Mouse (Mus musculus): Measurements from ENCODE around the gene Dcaf6. TPM values are rescaled to one million over a fixed set of nuclear protein-coding genes. Genes with fewer than 3 reads are reported as not detected.

Dcaf6 gene
- polyA plus RNA-seq, 1 experiment from 2014 or later, result 12.2 TPM

GRCm38 (mm10) chr1:165289831-165290230 is 170.4 kb downstream of the Dcaf6 start:
- Histone ChIP-seq H3K4me2 (no peak overlapping the region), H3K9ac (replicated peaks) (no peak overlapping the region), H3K36me3 (peaks cover 36% of the 10 kb centered on the region), H3K4me1 (replicated peaks) (peaks cover 4% of the 10 kb centered on the region; the same call in 1 of the 2 replicates), H3K27me3 (no peaks in the 10 kb centered on the region), H3K27ac (no peak overlapping the region), H3K9me3 (no peaks in the 10 kb centered on the region), H3K4me3 (replicated peaks) (no peak overlapping the region)
- WGBS, result 91% methylated on average over 4 of the region's 4 CpGs
- ATAC-seq (ENCODE audit: insufficient number of reproducible peaks, insufficient read depth, low FRiP score, low TSS enrichment, low read depth), result no peak

GRCm38 (mm10) chr1:165288165-165288564 is 172.1 kb downstream of the Dcaf6 start:
- ATAC-seq (ENCODE audit: insufficient number of reproducible peaks, insufficient read depth, low FRiP score, low TSS enrichment, low read depth), result no peak
- whole genome bisulfite sequencing, result 93% methylated on average over 9 of the region's 9 CpGs
- H3K9ac ChIP-seq (replicated peaks), result no peak overlapping the region

DNA sequence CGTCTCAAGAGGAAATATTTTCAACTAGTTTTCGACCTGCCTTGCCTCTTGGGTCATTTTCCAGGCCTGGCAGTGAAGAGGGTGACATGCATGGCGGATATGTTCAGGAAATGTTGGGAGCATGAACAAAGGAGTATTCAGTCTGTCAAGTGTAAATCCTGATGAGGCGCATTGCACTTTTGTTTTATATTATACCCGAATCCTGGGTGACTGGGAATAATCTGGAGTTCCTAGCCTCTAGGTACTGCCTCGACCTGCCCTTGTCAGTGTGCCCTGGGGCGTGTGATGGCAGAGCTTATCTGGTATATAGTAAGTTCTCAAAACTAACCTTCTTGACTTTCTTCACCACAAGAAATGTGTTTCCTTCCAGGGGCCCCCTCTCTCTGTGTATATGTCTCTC is 176.2 kb downstream of the Dcaf6 start:
- Histone ChIP-seq H3K4me1 (replicated peaks) (peaks cover 38% of the 10 kb centered on the region), H3K27me3 (no peaks in the 10 kb centered on the region), H3K9me3 (no peaks in the 10 kb centered on the region), H3K9ac (replicated peaks) (no peak overlapping the region), H3K27ac (no peak overlapping the region), H3K36me3 (0 out of 2 replicates have a peak, but pooled peaks cover 10% of the 10 kb centered on the region), H3K4me3 (replicated peaks) (no peak overlapping the region), H3K4me2 (peak overlapping the region; percentile 86; the same call in 1 of the 2 replicates)
- no peak for ATAC-seq (ENCODE audit: insufficient number of reproducible peaks, insufficient read depth, low FRiP score, low TSS enrichment, low read depth)
- WGBS, result 80% methylated on average over 7 of the region's 7 CpGs

More at GRCm38 (mm10) chr1:165288165-165288564, 172.1 kb downstream of the Dcaf6 start:
- H3K4me2 ChIP-seq, result no peak overlapping the region
- H3K27ac ChIP-seq, result no peak overlapping the region
- H3K27me3 ChIP-seq, result no peaks in the 10 kb centered on the region
- no peak overlapping the region for H3K4me3 ChIP-seq (replicated peaks)
- H3K4me1 ChIP-seq (replicated peaks), result peaks cover 18% of the 10 kb centered on the region
- peaks cover 24% of the 10 kb centered on the region for H3K36me3 ChIP-seq
- no peaks in the 10 kb centered on the region for H3K9me3 ChIP-seq

GRCm38 (mm10) chr1:165282967-165283345 is 177.3 kb downstream of the Dcaf6 start:
- Histone ChIP-seq H3K9ac (replicated peaks) (0 out of 2 replicates have a peak overlapping the region, but pooled peaks have one; percentile 87), H3K27me3 (no peaks in the 10 kb centered on the region), H3K9me3 (no peaks in the 10 kb centered on the region), H3K4me3 (replicated peaks) (peak overlapping the region; percentile 74), H3K4me1 (replicated peaks) (peaks cover 38% of the 10 kb centered on the region), H3K27ac (no peak overlapping the region), H3K4me2 (peak overlapping the region; percentile 86), H3K36me3 (0 out of 2 replicates have a peak, but pooled peaks cover 8% of the 10 kb centered on the region)
- WGBS, result 17% methylated on average over 7 of the region's 7 CpGs
- ATAC-seq (ENCODE audit: insufficient number of reproducible peaks, insufficient read depth, low FRiP score, low TSS enrichment, low read depth), result no peak

GRCm38 (mm10) chr1:165282222-165282966 is 177.9 kb downstream of the Dcaf6 start:
- Histone ChIP-seq H3K27ac (peak overlapping the region; percentile 95), H3K4me2 (peak overlapping the region; percentile 86), H3K27me3 (no peaks in the 10 kb centered on the region), H3K9me3 (no peaks in the 10 kb centered on the region), H3K9ac (replicated peaks) (peak overlapping the region; percentile 87), H3K4me1 (replicated peaks) (peaks cover 38% of the 10 kb centered on the region), H3K4me3 (replicated peaks) (peak overlapping the region; percentile 74), H3K36me3 (0 out of 2 replicates have a peak, but pooled peaks cover 2% of the 10 kb centered on the region)
- under 1% methylated on average over 35 of the region's 35 CpGs for WGBS
- peak; percentile 73 for ATAC-seq (ENCODE audit: insufficient number of reproducible peaks, insufficient read depth, low FRiP score, low TSS enrichment, low read depth)

DNA sequence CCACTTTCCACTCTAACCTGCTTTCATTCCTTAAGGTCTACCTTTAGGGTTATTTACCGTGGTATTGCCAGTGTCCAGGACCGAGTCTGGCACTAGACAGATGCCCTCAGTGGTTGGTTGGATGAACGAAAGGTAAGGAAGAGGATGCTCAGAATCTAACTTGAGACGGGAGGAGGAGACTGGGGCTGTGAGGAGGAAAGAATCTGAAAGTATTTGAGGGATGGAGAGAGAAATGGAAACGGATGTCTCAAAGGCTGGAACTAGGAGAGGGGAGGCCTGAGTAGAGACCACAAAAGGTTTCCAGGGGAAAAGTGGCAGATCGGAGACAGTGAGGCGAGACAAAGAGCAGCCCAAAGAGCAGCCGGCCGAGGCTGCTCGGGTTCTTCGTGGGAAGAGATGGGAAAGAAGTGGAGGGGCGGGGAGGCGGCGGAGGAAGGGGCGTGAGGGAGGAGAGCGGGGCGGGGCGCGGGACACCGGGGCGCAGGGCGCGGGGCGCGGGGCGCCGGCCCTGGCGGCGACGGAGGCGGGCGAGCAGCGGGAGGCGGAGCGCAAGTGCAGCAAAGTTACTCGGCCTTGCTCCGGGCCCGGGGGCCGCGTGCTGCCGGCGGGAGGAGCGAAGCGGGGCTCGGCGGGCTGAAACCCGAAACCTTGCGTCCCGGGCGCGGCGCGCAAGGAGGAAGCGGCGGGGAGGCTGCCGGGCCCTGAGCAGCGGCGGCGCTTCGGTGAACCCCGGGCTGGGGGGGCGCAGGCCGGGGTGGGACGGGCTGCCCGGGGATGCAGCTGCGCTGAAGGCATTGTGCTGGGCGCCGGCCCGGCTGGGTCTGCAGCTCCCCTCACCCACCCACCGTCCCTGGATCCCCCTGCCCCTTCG is 178.7 kb downstream of the Dcaf6 start:
- peak; percentile 89 for ATAC-seq (ENCODE audit: insufficient number of reproducible peaks, insufficient read depth, low FRiP score, low TSS enrichment, low read depth)
- WGBS, result under 1% methylated on average over 46 of the region's 71 CpGs

GRCm38 (mm10) chr1:165280741-165281140 is 179.5 kb downstream of the Dcaf6 start:
- no peak for ATAC-seq (ENCODE audit: insufficient number of reproducible peaks, insufficient read depth, low FRiP score, low TSS enrichment, low read depth)
- H3K27me3 ChIP-seq, result no peaks in the 10 kb centered on the region
- H3K9ac ChIP-seq (replicated peaks), result peak overlapping the region; percentile 87
- WGBS, result 39% methylated on average over 10 of the region's 10 CpGs
- peak overlapping the region; percentile 74 for H3K4me3 ChIP-seq (replicated peaks)
- H3K36me3 ChIP-seq, result no peaks in the 10 kb centered on the region
- peak overlapping the region; percentile 86 for H3K4me2 ChIP-seq
- H3K27ac ChIP-seq, result peak overlapping the region; percentile 95
- no peaks in the 10 kb centered on the region for H3K9me3 ChIP-seq
- H3K4me1 ChIP-seq (replicated peaks), result peaks cover 38% of the 10 kb centered on the region

More for the DNA sequence above, 178.7 kb downstream of the Dcaf6 start:
- peak overlapping the region; percentile 95 for H3K27ac ChIP-seq
- H3K4me3 ChIP-seq (replicated peaks), result peak overlapping the region; percentile 74
- peak overlapping the region; percentile 86 for H3K4me2 ChIP-seq
- peaks cover 38% of the 10 kb centered on the region for H3K4me1 ChIP-seq (replicated peaks)
- H3K9me3 ChIP-seq, result no peaks in the 10 kb centered on the region
- H3K9ac ChIP-seq (replicated peaks), result peak overlapping the region; percentile 87
- H3K36me3 ChIP-seq, result no peaks in the 10 kb centered on the region
- H3K27me3 ChIP-seq, result no peaks in the 10 kb centered on the region

Other genes starting within 250 kb of the Dcaf6 start
- 93.2 and 95.9 TPM in 2 replicates for gene Tiprl, start 223.5 kb downstream of the Dcaf6 start, polyA plus RNA-seq (2016; fragmentation: Nextera tagmentation; extraction: Ambion mirVana)
- gene Gpr161, start 164.7 kb downstream of the Dcaf6 start, polyA plus RNA-seq (2016; fragmentation: Nextera tagmentation; extraction: Ambion mirVana), result 2.2 and 2.3 TPM in 2 replicates
- 118 and 122 TPM in 2 replicates for gene Mpc2, start 162 bp upstream of the Dcaf6 start, polyA plus RNA-seq (2016; fragmentation: Nextera tagmentation; extraction: Ambion mirVana)
- gene Adcy10, start 24.7 kb upstream of the Dcaf6 start, polyA plus RNA-seq (2016; fragmentation: Nextera tagmentation; extraction: Ambion mirVana), result 0.10 TPM in 1 of 2 replicates, not detected in the other
- 172 and 173 TPM in 2 replicates for gene Mpzl1, start 174.1 kb upstream of the Dcaf6 start, polyA plus RNA-seq (2016; fragmentation: Nextera tagmentation; extraction: Ambion mirVana)
- 10.8 and 13.4 TPM in 2 replicates for gene Rcsd1, start 249.3 kb upstream of the Dcaf6 start, polyA plus RNA-seq (2016; fragmentation: Nextera tagmentation; extraction: Ambion mirVana)

Measured in limb, embryonic 12.5 days (tissue).